Mouse (Mus musculus) intestine, postnatal 0 days (tissue): ENCODE measurements around the gene Acsf3. TPM values are rescaled to one million over a fixed set of nuclear protein-coding genes. Genes with fewer than 3 reads are reported as not detected.

Experiments used
- ATAC-seq: fragments of 200-750 bp; cut with Nextera tagmentation; 2 replicates; pipeline ENCODE4 v1.8.0; 2017; ENCODE audit warnings: mild to moderate bottlenecking, moderate TSS enrichment, moderate library complexity
- H3K27ac ChIP-seq: fragments of 300-500 bp; sonication (generic); 2 replicates; pipeline ENCODE4 v1.5.1; 2014; ENCODE audit warnings: mild to moderate bottlenecking, low read depth, low read length, moderate library complexity
- H3K27me3 ChIP-seq: fragments of 300-500 bp; sonication (generic); replicated peaks from 2 replicates; pipeline ENCODE4 v1.6.1; 2014; ENCODE audit warnings: low read length, mixed read lengths; ENCODE audit not compliant: control insufficient read depth, insufficient read depth
- H3K36me3 ChIP-seq: fragments of 300-500 bp; sonication (generic); 2 replicates; pipeline ENCODE4 v1.6.1; 2014; ENCODE audit warnings: mild to moderate bottlenecking, moderate library complexity; ENCODE audit not compliant: control insufficient read depth, insufficient read depth
- H3K4me1 ChIP-seq: fragments of 300-500 bp; sonication (generic); replicated peaks from 2 replicates; pipeline ENCODE4 v1.6.1; 2014; ENCODE audit warnings: antibody characterized with exemption, low read length, mixed read lengths; ENCODE audit not compliant: control insufficient read depth, insufficient read depth
- H3K4me2 ChIP-seq: fragments of 300-500 bp; sonication (generic); replicated peaks from 2 replicates; pipeline ENCODE4 v1.6.1; 2014; ENCODE audit warnings: low read depth, mild to moderate bottlenecking, moderate library complexity
- H3K4me3 ChIP-seq: fragments of 300-500 bp; sonication (generic); 2 replicates; pipeline ENCODE4 v1.5.1; 2014; ENCODE audit warnings: low read depth, low read length
- H3K9ac ChIP-seq: fragments of 300-500 bp; sonication (generic); 2 replicates; pipeline ENCODE4 v1.6.1; 2014; ENCODE audit warnings: mild to moderate bottlenecking, low read depth, low read length
- H3K9me3 ChIP-seq: fragments of 300-500 bp; sonication (generic); 2 replicates; pipeline ENCODE4 v1.6.1; 2016; ENCODE audit warnings: mixed run types; ENCODE audit not compliant: control insufficient read depth
- CTCF ChIP-seq: sonication (generic); IDR thresholded peaks from 2 replicates; pipeline ENCODE4 v1.5.1; 2016; ENCODE audit warnings: low read depth, mild to moderate bottlenecking, control low read depth, antibody characterized with exemption, moderate library complexity
- WGBS: fragments of 180-500 bp; shearing (Covaris S2); extraction: QIAGEN DNeasy Blood & Tissue Kit; methylation state at CpG from one replicate; pipeline ENCODE4 v1.1.7; 2014; 5-methylcytosine and 5-hydroxymethylcytosine counted together
- polyA plus RNA-seq: library from polyadenylated mRNA; unstranded; fragments of >200 nt; fragmentation: Nextera tagmentation; extraction: Ambion mirVana; gene quantifications from 2 replicates; pipeline ENCODE4 v1.2.1, GENCODE M21; 2015

Acsf3 gene
- polyA plus RNA-seq = 22.8 and 22.9 TPM in 2 replicates

DNA sequence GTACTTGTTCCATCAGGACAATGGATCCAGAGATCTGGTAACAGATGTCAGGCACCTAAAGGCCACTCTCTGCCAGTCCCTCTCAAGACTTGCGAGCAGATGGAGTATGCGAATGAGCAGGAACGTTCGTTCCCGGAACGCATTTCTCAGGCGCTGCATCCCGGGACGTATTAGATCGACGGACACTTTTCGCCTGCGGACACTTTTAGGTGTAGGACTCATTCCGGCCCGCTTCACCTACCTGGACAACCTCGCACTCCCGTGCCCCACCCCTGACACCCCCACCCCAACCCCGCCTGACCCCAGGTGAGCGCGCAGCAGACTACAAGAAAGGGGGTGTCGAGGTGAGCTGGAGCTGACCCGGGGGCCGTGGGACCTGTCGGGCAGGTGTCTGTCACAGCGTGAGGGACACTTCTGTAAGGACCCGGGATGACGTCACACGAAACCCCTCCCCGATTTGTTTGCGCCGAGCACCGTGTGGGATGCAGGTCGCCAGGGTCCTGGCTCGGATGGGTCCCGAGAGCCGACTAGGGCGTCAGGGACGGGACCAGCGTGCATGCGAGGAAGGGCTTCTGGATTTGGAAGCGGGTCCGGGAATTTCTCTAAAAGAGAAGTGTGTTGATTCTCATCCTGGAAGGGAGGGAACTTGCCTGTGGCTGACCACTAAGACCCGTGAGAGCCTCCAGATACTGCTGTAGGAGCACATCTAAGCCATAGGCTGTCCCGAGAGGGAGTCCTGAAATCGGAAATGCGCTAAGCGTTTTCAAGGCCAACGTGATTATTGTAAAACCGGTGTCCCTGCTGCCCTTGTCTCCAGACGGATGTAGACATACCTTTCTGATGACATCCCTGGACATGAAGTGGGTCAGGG lies at the start of gene Acsf3:
Acsf3 (plus strand) TSS at position 202 of the 871 bp plus-strand sequence.
- 2% methylated on average over 50 of the region's 50 CpGs for WGBS
- peaks cover 15% of the 10 kb centered on the region for H3K36me3 ChIP-seq
- peak; percentile 64 for ATAC-seq
- H3K27me3 ChIP-seq = no peaks in the 10 kb centered on the region
- peak within 1 kb of the TSS; percentile 91 for H3K4me2 ChIP-seq
- peak within 1 kb of the TSS; percentile 85 for H3K9ac ChIP-seq
- no peak for TF ChIP-seq CTCF
- no peak within 1 kb of the TSS for H3K27ac ChIP-seq
- H3K9me3 ChIP-seq = no peaks in the 10 kb centered on the region
- no peaks in the 10 kb centered on the region for H3K4me1 ChIP-seq
- H3K4me3 ChIP-seq = peak within 1 kb of the TSS; percentile 91

- Histone ChIP-seq H3K4me3 (no peak overlapping the region), H3K27ac (no peak overlapping the region), H3K36me3 (no peaks in the 10 kb centered on the region), H3K9me3 (no peaks in the 10 kb centered on the region), H3K9ac (no peak overlapping the region), H3K27me3 (0 out of 2 replicates have a peak, but pooled peaks cover 4% of the 10 kb centered on the region), H3K4me2 (no peak overlapping the region), H3K4me1 (no peaks in the 10 kb centered on the region)
- TF ChIP-seq CTCF = no peak
- 53% methylated on average over 2 of the region's 2 CpGs for WGBS
- ATAC-seq = no peak
Measured at GRCm38 (mm10) chr8:122726789-122727188, 48.5 kb upstream of the Acsf3 start.

GRCm38 (mm10) chr8:122727412-122727811 lies 47.9 kb upstream of the Acsf3 start:
- Histone ChIP-seq H3K4me3 (no peak overlapping the region), H3K4me2 (no peak overlapping the region), H3K4me1 (no peaks in the 10 kb centered on the region), H3K36me3 (no peaks in the 10 kb centered on the region), H3K27ac (no peak overlapping the region), H3K9me3 (no peaks in the 10 kb centered on the region), H3K27me3 (0 out of 2 replicates have a peak, but pooled peaks cover 4% of the 10 kb centered on the region), H3K9ac (no peak overlapping the region)
- ATAC-seq = no peak
- TF ChIP-seq CTCF = 0 out of 2 replicates have a peak, but pooled peaks have one; percentile 3
- 64% methylated on average over 5 of the region's 5 CpGs for WGBS

- Histone ChIP-seq H3K9ac (no peak overlapping the region), H3K27me3 (0 out of 2 replicates have a peak, but pooled peaks cover 5% of the 10 kb centered on the region), H3K4me2 (no peak overlapping the region), H3K9me3 (no peaks in the 10 kb centered on the region), H3K4me3 (no peak overlapping the region), H3K4me1 (no peaks in the 10 kb centered on the region), H3K27ac (no peak overlapping the region), H3K36me3 (no peaks in the 10 kb centered on the region)
- no peak for TF ChIP-seq CTCF
- WGBS = 28% methylated on average over 3 of the region's 3 CpGs
- no peak for ATAC-seq
Measured at GRCm38 (mm10) chr8:122728630-122729029, 46.7 kb upstream of the Acsf3 start.

- H3K27ac ChIP-seq = no peak overlapping the region
- no peaks in the 10 kb centered on the region for H3K4me1 ChIP-seq
- H3K4me3 ChIP-seq = no peak overlapping the region
- no peak overlapping the region for H3K4me2 ChIP-seq
- no peak overlapping the region for H3K9ac ChIP-seq
- H3K9me3 ChIP-seq = no peaks in the 10 kb centered on the region
- H3K36me3 ChIP-seq = no peaks in the 10 kb centered on the region
- 0 out of 2 replicates have a peak, but pooled peaks cover 6% of the 10 kb centered on the region for H3K27me3 ChIP-seq
- no peak for ATAC-seq
- 67% methylated on average over 3 of the region's 3 CpGs for WGBS
- TF ChIP-seq CTCF = no peak
Measured at GRCm38 (mm10) chr8:122735110-122735509, 40.2 kb upstream of the Acsf3 start.

DNA sequence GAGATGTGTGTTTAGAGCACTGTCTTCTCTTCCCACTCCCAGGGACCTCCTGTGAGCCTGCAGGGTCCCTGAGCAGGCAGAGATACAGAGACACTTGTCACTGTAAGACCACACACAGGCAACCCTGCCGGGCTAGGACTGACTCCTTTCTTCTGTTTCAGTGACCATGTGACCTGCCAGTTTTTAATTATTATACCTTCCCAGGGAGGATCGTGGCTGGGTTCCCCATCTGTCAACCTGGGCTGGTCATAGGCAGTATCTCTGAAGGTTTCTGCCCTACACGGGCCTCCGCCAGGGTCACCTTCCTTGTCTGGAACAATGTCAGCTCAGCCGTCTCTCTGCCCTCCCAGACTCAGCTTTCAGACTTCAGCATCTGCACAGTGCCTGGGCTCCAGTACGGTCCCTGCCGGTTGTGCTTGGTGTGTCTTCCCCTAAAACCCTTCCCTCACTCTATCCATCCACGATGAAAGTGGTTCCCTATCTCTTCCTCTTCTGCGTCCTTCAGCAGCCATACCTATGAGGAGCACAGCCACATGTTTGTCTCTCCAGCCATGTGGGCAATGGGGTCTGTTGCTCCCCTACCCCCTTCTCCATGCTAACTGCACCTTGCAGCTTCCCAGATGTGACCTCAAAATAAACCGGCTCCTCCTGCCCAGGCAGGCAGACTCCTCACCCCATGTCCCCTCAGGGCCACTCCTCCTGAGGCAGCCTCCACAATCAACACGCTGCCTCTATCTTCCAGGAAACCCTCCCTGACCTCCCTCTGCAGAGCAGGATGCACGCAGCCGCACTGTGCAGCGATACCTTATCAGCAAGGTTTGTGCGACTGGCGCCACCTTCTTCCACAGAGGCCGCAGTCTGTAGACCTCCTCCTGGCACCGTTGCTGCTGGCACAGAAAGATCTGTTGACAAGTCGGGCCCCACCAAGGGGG lies 39.5 kb upstream of the Acsf3 start:
- H3K27ac ChIP-seq = no peak overlapping the region
- peak; percentile 12; the same call in 1 of the 2 replicates for TF ChIP-seq CTCF
- 40% methylated on average over 19 of the region's 19 CpGs for WGBS
- H3K9me3 ChIP-seq = no peaks in the 10 kb centered on the region
- no peak overlapping the region for H3K9ac ChIP-seq
- H3K4me2 ChIP-seq = no peak overlapping the region
- H3K27me3 ChIP-seq = 0 out of 2 replicates have a peak, but pooled peaks cover 4% of the 10 kb centered on the region
- no peaks in the 10 kb centered on the region for H3K36me3 ChIP-seq
- no peak for ATAC-seq
- no peak overlapping the region for H3K4me3 ChIP-seq
- no peaks in the 10 kb centered on the region for H3K4me1 ChIP-seq
